Mouse (Mus musculus) C2C12 (cell line): ENCODE measurements around the gene Esam.

Source experiments
- CEBPB ChIP-seq: IDR thresholded peaks from one replicate; pipeline ENCODE4 v1.6.1; 2011; ENCODE audit warnings: low read depth, mild to moderate bottlenecking, control low read depth, moderate library complexity
- CTCF ChIP-seq: IDR thresholded peaks from one replicate; pipeline ENCODE4 v1.5.1; 2011; ENCODE audit not compliant: control insufficient read depth, insufficient read depth, insufficient read length
- USF1 ChIP-seq: IDR thresholded peaks from one replicate; pipeline ENCODE4 v1.6.1; 2011; ENCODE audit warnings: low read depth, mild to moderate bottlenecking, control low read depth, moderate library complexity

GRCm38 (mm10) chr9:37530031-37530887, 2.4 kb downstream of the Esam start:
- TF ChIP-seq CTCF = no peak
- TF ChIP-seq CEBPB = no peak
- no peak for TF ChIP-seq USF1
